Mouse (Mus musculus): ENCODE results near the gene Rgs3.

GRCm38 (mm10) chr4:62688142-62688541 lies 128.5 kb downstream of the Rgs3 start:
- TF ChIP-seq CTCF (IDR thresholded peaks at IDR 0.05; ENCODE audit: low read depth, low read length) (no peak), POLR2A (IDR thresholded peaks at IDR 0.05; ENCODE audit: borderline replicate concordance, low read depth, low read length) (no peak)
